Mouse (Mus musculus): ENCODE data around the gene Gm5458.
"Not testable (repeated sequence)": the region's sequence is repeated elsewhere in the genome, so short reads cannot be mapped to it uniquely, and the experiment has no call there.

GRCm38 (mm10) chr14:19602481-19602880 lies at the start of gene Gm5458:
- TF ChIP-seq CTCF (IDR thresholded peaks at IDR 0.05); POLR2A (IDR thresholded peaks at IDR 0.05; ENCODE audit: insufficient read depth, low read depth, low read length); EP300 (IDR thresholded peaks at IDR 0.05; ENCODE audit: insufficient read depth, low read depth, low read length): not testable (repeated sequence)
